Mouse (Mus musculus): ENCODE measurements around the gene Gm9857.

The Gm9857 gene

GRCm38 (mm10) chr3:108940001-108940633 is at the start of gene Gm9857:
Gene Gm9857 (minus strand): TSS chr3:108940445.
- no peak for DNase-seq (ENCODE audit: low spot score in 2 of 2)

GRCm38 (mm10) chr3:108987009-108987659 is 46.9 kb upstream of the Gm9857 start:
- DNase-seq (ENCODE audit: low spot score in 2 of 2), result no peak

DNA sequence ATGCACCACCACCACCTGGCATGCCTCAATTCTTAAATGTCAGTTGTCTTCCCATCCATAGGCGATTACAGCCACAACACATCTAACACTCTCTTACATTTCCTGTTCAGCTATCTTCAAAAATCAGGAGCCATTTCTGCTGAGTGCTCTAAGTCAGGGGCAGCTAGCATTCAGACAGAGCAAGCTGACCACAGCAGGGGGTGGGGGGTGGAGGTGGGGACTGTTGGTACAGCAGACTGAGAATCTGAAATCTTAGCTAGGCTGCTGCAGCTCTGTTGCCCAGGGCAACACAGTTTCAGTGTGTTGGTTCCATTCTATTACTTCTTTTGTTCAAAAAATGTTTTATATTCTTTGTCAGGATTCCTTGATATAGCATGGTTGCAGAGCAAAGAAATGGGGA is 46.3 kb upstream of the Gm9857 start:
- no peak for DNase-seq (ENCODE audit: low spot score in 2 of 2)

DNA sequence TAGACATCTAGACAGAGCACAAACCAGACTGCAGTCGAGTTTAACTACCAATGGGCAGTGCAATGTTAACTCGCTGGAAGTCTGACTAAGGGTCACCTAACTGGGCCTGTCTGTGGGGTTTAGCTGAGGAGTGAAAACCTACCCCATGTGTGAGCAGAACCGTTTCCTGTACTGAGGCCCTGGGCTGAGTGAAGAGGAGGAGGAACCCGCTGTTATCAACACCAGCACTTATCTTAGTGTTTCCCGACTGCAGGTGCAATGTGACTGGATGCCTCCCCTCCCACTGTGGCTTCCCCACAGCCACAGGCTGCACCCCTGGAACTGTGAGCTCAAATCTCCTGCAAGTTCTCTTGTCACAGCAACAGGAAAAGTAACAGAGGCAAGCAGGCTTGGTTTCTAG is 43.7 kb upstream of the Gm9857 start:
- no peak for DNase-seq (ENCODE audit: low spot score in 2 of 2)

- DNase-seq (ENCODE audit: low spot score in 2 of 2), result no peak
These were observed 41.7 kb upstream of the Gm9857 start for GRCm38 (mm10) chr3:108981946-108982345.

- no peak for DNase-seq (ENCODE audit: low spot score in 2 of 2)
These were observed 37.2 kb upstream of the Gm9857 start for GRCm38 (mm10) chr3:108977340-108978030.

DNA sequence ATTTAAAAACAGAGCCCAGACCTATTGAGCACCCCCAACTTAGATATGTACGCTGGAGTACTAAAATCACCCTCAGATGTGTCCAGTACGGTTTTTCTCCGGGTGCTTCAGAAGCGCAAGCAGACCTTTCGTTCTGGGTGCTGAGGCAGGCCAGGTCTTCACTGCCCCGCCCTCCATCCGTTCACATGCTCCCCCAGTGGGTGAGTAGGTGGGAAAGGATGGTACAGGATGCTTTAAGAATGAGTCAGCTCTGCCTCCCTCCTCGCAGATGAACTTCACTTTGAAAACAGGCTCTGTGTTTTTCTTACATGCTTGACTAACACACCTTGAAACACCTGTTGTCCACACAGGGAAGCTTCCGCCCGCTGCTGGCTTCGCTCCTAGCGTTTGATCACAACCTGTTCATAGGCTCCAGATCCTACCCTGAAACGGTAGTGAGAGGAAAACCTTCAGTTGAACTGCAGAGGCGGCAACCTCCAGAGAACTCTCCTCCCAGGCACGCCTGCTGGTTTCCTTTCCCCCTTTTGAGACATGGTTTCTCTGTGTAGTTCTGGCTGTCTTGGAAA is 34.8 kb upstream of the Gm9857 start:
- peak in 1 of 2 experiments; percentile 21 for DNase-seq (ENCODE audit: low spot score in 2 of 2)

GRCm38 (mm10) chr3:108973980-108974660 is 33.9 kb upstream of the Gm9857 start:
- no peak for DNase-seq (ENCODE audit: low spot score in 2 of 2)

DNA sequence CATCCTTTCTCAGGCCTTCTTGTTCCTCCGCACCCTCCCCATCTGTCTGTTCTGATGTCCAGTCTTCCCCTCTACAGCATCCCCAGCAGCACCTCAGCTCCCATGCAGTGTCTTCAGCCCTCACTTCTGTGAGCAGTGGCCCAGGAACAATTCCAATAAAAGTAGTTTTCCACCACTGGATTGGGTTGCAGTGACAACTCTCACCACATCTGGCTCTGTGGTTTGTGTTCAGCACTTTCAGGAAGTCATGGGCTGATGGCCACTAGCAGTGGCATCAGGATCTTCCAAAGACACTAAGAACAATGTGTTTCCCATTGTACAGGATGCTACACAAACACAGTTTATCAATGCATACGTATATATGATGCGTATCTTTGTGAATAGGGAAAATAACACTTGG is 25.8 kb upstream of the Gm9857 start:
- no peak for DNase-seq (ENCODE audit: low spot score in 2 of 2)

GRCm38 (mm10) chr3:108964361-108965044 is 24.3 kb upstream of the Gm9857 start:
- no peak for DNase-seq (ENCODE audit: low spot score in 2 of 2)

DNA sequence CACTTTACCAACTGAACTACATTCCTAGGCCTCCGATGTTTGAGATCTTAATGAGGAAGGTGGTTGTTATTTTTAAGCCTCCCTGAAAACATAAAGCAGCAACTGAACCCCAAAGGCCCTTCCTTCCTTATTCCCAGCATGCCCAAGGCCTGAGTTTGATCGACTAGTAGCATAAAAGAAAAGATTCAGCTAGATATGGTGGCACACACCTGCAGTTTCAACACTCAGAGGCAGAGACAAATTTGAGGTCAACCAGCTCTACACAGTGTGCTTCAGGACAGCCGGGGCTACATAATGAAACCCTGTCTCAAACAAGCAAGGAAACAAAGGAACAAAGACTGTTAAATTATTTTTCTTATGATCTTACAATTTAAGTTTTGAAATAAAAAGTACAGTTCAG is 23.5 kb upstream of the Gm9857 start:
- DNase-seq (ENCODE audit: low spot score in 2 of 2), result no peak

DNA sequence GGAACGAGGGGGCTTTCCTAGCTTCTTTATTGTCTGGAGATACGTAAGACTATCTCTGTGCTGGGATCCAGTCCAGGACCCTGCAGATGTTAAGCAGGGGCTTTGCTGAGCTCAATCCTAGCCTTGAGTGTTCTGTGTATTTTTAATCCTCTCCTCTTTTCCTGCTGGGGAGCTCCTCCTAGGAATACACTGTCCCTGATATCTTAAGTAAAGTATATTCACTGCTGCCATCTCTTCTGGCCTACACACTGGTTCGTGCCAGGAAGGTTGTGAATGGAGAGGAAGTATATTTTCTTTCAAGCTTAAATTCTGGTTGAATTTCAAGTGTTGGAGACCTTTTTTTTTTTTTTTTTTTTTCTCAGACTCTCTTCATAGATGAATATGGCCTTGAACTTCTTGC is 23.0 kb upstream of the Gm9857 start:
- no peak for DNase-seq (ENCODE audit: low spot score in 2 of 2)

DNA sequence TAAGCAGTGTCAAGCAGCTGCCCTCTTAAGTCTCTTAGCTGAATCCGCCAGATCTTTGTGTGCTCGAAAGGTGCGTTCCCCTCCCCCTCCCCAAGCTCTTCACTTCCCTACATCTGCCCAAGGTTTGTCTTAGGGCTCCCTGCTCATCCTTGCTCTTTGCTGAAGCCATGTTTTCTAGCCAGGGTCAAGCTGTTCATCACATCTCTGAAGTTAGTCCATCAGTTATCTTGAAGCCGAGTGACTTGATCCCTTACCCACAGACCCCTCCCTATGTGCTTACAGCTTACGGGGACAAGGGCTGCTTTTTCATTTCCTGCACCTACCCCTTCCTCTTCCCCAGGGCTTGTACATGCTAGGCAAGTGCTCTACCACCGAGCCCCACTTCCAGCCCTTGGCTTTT is 21.4 kb upstream of the Gm9857 start:
- DNase-seq (ENCODE audit: low spot score in 2 of 2), result no peak

DNA sequence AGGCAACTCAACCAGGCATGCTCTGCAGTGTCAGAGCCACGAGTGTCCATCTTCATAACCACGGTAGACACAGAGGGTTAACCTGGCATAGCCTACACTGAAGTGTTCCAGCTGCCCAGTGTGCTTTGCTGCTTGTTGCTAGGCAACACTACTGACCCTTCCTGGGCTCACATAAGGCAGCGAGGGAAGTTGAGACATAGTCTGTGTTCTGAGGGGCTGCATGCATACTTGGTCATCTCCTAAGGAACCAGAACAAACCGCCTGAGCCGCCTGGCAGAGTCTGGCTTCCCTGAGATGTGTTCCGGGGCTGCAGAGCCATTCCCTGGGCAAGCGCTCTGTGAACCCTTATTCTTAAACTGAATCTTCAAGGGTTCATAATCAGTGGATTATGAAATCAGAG is 21.0 kb upstream of the Gm9857 start:
- peak in 1 of 2 experiments; percentile 20 for DNase-seq (ENCODE audit: low spot score in 2 of 2)

DNA sequence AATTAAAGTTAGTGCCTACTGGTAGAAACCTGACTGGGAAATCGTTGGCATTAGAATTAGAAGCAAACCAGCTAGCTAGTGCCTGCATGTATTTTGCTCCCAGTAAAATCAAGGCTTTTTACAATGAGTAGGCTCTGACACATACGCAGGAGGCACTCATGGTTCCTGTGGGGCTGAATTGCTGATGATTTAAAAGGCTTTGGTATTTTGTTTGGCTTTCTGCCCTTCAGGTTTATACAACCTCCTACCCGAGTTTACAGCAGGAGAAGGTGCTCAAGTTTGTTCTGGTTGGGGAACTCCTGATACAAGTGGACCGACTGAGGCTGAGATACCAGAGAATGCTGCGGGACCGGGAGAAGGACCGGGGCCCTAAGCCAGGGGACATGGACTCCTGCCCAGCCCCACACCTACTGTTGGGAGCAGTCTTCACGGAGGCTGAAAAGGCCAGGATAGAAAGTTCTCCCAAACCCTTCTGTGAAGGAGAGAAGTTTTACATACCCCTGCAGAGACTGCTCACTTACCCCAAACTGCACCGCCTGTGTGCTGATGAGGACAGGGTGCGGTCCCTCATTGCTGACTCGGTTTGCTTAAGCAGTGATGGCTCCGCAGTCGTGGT is 19.5 kb upstream of the Gm9857 start:
- DNase-seq (ENCODE audit: low spot score in 2 of 2), result no peak

DNA sequence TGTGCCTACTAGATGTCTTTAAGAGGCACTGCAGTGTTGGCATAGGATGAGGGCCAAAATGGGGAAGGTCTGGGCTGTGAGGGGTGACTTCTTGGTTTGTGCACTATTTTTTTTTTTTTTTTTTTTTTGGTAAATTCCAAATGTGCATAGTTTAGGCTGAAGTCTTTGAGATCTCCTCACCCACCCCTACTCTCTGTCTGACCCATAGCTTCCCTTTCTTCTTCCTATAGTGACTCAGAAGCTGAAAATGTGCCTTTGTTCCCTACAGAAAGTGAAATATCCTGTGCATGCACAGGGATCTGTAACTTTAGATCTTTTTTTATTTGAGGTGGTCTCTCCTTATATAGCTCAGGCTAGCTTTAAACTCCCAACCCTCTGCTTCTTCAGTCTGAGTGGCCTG is 17.7 kb upstream of the Gm9857 start:
- DNase-seq (ENCODE audit: low spot score in 2 of 2), result no peak

DNA sequence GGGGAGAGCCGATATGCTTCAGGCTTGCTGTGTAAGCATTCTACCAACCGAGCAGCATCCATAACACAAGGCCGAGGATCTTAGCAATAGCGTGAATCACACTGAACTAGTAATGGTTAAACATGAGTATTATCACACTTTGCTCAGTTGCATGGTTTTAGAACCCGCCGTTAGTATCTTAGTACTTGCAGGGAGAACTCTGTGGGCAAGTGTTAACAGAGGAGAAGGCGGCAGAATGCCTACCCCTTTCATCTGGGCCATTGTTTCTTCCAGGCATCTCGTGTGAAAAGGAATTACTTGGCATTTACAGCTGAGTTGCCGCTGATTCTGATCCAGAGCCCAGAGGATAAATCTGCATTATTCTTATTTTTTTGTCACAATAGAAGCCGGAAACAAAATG is 751 bp upstream of the Gm9857 start:
- no peak for DNase-seq (ENCODE audit: low spot score in 2 of 2)

- no peak for DNase-seq (ENCODE audit: low spot score in 2 of 2)
These were observed 672 bp downstream of the Gm9857 start, which contains the start of gene Henmt1 for GRCm38 (mm10) chr3:108939573-108939972. Gene Henmt1 (plus strand): TSS chr3:108939873.

- DNase-seq (ENCODE audit: low spot score in 2 of 2), result no peak
These were observed 1.6 kb downstream of the Gm9857 start for GRCm38 (mm10) chr3:108938691-108939090.

DNA sequence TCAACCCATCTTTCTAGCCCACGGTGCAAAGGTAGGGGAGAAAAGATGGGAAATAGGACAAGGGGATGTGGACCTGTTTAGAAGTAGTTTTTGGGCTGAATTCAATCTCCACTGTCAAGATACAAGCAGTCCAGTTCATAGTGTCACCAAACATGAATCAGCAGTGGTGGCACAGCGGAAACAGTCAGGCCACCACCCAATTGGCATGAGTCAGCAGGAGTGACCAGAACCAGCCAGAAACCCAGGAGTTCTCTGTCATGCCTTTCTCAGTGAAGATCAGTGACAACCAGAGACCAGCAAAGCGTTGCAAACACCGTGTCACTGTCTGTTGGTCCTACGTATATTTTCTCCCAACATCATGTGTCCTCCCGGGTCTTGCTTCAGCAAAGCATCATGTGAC is 6.7 kb downstream of the Gm9857 start:
- DNase-seq (ENCODE audit: low spot score in 2 of 2), result no peak

DNA sequence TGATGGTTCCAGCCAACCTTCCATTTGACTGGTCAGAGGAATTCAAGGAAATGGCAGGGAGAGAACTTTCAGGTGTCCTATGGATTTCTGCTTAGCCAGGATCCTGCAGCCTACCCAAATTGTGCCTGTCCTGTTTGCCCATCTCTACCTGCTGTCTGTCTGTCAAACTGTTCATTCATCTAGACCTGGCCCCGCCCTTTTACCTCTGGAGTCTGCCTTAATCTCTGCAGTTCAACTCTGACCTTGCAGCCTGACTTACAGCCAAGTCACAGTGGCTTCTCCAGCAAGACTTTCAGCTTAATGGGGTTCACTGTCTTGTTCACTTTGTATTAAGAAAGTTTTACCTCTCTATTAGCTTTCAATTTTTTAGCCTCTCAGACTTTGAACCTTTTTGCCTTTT is 13.9 kb downstream of the Gm9857 start:
- DNase-seq (ENCODE audit: low spot score in 2 of 2), result no peak
